Mouse (Mus musculus) thymus, adult 2 months (tissue): ENCODE data around the gene Chst8. TPM values are rescaled to one million over a fixed set of nuclear protein-coding genes. Genes with fewer than 3 reads are reported as not detected.

Source experiments
- DNase-seq: peaks from one replicate; pipeline ENCODE4 v3.0.0; 2021
- H3K27ac ChIP-seq: fragments of 200-500 bp; 2 replicates; pipeline ENCODE4 v1.5.1; 2012; ENCODE audit warnings: low read length, control low read depth; ENCODE audit not compliant: control insufficient read depth, insufficient read depth
- H3K27me3 ChIP-seq: fragments of 200-500 bp; 2 replicates; pipeline ENCODE4 v1.6.1; 2012; ENCODE audit warnings: mild to moderate bottlenecking, low read length, moderate library complexity, mixed read lengths; ENCODE audit not compliant: control insufficient read depth, insufficient read depth
- H3K36me3 ChIP-seq: fragments of 200-500 bp; 2 replicates; pipeline ENCODE4 v1.6.1; 2012; ENCODE audit warnings: mild to moderate bottlenecking, low read length, moderate library complexity; ENCODE audit not compliant: control insufficient read depth, insufficient read depth
- H3K4me1 ChIP-seq: fragments of 200-500 bp; replicated peaks from 2 replicates; pipeline ENCODE4 v1.6.1; 2012; ENCODE audit warnings: low read length; ENCODE audit not compliant: control insufficient read depth, insufficient read depth
- H3K4me3 ChIP-seq: fragments of 200-500 bp; 2 replicates; pipeline ENCODE4 v1.5.1; 2012; ENCODE audit warnings: mild to moderate bottlenecking, low read length, control low read depth, moderate library complexity; ENCODE audit not compliant: control insufficient read depth, insufficient read depth
- CTCF ChIP-seq: fragments of 200-500 bp; IDR thresholded peaks from 2 replicates; pipeline ENCODE4 v1.5.1; 2012; ENCODE audit warnings: mild to moderate bottlenecking, control low read depth, low read length, moderate library complexity, borderline replicate concordance; ENCODE audit not compliant: control insufficient read depth, poor library complexity, insufficient read depth; ENCODE audit errors: extremely low read depth
- POLR2A ChIP-seq: fragments of 200-500 bp; IDR thresholded peaks from 2 replicates; pipeline ENCODE4 v1.6.1; 2012; ENCODE audit warnings: mild to moderate bottlenecking, low read length, control low read depth, moderate library complexity; ENCODE audit not compliant: control insufficient read depth, poor library complexity, insufficient read depth; ENCODE audit errors: extremely low read depth
- WGBS: fragments of 180-500 bp; shearing (Covaris S2); methylation state at CpG from one replicate; pipeline ENCODE4 v1.1.7; 2018; 5-methylcytosine and 5-hydroxymethylcytosine counted together
- polyA plus RNA-seq: library from polyadenylated mRNA; depleted of rRNA; stranded (reverse); fragments of >200 nt; gene quantifications from 2 replicates; pipeline ENCODE4 v1.2.3, GENCODE M21; 2012

Gene Chst8
- polyA plus RNA-seq, 1 experiment: 6.3 TPM

DNA sequence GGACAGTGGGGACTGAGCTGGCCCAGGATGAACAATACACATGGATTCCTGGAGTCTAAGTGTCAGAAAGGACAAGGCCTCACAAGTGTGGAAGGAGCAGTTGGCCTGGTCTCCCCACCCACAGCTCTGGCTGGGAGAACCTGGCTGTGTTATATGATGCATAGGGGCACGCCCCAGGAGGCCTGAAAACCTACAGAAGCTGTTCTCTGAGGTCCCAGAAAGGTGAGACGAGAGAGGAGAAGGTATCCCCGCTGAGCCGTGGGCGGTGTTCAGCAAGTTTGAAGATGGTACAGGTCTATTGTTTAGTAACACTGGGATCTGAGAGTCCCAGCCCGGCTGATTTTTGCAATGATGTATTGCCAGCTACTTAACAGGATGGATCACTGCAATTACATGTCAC lies 75.3 kb downstream of the Chst8 start:
- Histone ChIP-seq H3K4me3 (no peak overlapping the region), H3K36me3 (no peaks in the 10 kb centered on the region), H3K4me1 (no peaks in the 10 kb centered on the region), H3K27me3 (no peaks in the 10 kb centered on the region), H3K27ac (no peak overlapping the region)
- no peak for TF ChIP-seq CTCF
- no peak for TF ChIP-seq POLR2A
- DNase-seq: no peak
- WGBS: 79% methylated on average over 6 of the region's 6 CpGs

DNA sequence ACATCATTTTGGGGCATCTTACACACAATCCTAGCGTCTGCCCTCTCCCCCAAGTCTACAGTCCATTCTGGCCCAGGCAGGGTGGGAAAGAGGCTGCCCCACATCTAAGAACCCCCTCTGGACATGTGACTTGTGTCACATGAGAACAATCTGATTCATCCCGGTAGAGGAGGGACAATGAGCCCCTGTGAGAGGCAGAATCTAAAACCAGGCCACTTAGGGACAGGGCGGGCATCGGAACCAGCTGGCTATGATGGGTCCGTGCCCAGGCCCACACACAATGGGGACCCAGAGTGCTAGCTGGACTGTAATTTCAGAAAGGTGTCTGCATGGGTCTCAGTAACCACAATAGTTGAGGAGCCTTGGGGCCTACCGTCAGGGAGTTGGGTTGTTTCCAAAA lies 78.2 kb downstream of the Chst8 start:
- no peak for DNase-seq
- TF ChIP-seq CTCF: no peak
- TF ChIP-seq POLR2A: no peak
- Histone ChIP-seq H3K27ac (no peak overlapping the region), H3K4me1 (no peaks in the 10 kb centered on the region), H3K27me3 (no peaks in the 10 kb centered on the region), H3K4me3 (no peak overlapping the region), H3K36me3 (no peaks in the 10 kb centered on the region)
- WGBS: 89% methylated on average over 6 of the region's 6 CpGs

DNA sequence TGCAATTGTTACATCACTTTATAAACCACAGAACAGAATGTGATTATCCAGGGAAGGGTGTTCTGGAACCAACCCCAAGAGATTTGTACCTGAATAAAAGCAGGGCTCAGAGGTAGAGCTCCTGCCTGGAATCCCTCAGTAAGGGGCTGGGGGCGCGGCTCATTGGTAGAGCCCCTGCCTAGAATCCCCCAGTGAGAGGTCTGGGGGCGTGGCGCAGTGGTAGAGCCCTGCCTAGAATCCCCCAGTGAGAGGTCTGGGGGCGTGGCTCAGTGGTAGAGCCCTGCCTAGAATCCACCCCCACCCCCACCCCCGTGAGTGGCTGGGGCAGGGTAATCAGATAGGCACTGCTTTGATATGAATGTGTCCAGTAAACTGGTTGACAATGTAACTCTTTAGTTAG lies 83.6 kb downstream of the Chst8 start:
- no peaks in the 10 kb centered on the region for H3K36me3 ChIP-seq
- H3K27ac ChIP-seq: no peak overlapping the region
- TF ChIP-seq POLR2A (no peak), CTCF (no peak)
- no peak overlapping the region for H3K4me3 ChIP-seq
- no peaks in the 10 kb centered on the region for H3K4me1 ChIP-seq
- 62% methylated on average over 6 of the region's 6 CpGs for WGBS
- no peak for DNase-seq
- no peaks in the 10 kb centered on the region for H3K27me3 ChIP-seq

DNA sequence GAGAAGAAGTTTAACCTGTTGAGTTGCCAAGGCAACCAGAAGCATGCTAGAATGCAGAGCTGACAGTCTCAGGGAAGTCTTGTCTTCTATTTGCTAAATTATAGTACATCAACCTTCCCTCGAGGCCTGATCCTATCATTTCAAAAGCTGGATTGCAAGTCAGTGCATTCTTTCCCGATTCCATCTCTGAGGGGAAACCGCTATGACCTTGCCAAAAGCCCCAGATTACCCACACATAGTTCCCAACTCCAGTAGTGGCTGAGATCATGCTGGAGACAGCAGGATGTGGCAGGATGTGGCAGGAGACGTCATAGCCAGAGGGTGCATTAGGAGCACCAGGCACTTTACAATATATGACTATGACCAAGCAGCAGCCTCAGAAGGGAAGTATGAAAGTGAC lies 87.3 kb downstream of the Chst8 start:
- no peak for DNase-seq
- WGBS: 78% methylated on average over 4 of the region's 4 CpGs
- no peaks in the 10 kb centered on the region for H3K27me3 ChIP-seq
- H3K4me3 ChIP-seq: no peak overlapping the region
- H3K27ac ChIP-seq: no peak overlapping the region
- no peaks in the 10 kb centered on the region for H3K36me3 ChIP-seq
- TF ChIP-seq CTCF (no peak), POLR2A (no peak)
- no peaks in the 10 kb centered on the region for H3K4me1 ChIP-seq

DNA sequence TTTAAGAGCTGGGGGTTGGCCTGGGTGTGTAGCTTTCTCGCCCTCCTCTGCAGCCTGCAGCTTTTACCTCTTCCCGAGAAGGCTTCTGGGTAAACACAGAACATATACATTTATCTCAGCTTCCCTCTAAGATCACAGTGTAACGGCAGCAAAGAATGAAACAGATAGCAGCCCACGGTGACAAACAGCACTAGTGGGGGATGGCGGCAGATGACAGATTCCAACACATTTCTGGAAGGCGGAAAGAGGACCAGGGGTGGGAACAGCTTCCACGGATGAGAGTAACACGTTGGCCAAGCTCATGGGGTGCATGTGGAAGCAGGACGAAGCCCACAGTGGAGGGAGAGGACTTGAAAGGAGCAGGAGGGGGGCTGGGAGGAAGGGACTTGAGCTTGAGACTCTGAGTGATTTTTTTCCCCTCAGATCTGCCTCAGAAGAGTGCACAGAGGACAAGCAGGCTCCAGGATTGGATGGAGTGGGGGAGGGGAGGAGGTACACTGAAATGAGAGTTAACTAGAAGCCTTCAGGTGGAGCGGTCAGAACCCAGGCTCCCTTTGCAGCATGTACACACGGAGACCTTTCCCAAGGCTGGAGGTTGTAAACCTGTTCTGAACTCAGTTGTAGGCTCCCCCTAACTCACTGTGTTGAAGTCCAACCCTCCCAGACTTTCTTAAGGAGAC lies 89.8 kb downstream of the Chst8 start:
- H3K36me3 ChIP-seq: no peaks in the 10 kb centered on the region
- TF ChIP-seq CTCF: no peak
- TF ChIP-seq POLR2A: no peak
- H3K27ac ChIP-seq: no peak overlapping the region
- DNase-seq: no peak
- H3K4me1 ChIP-seq: no peaks in the 10 kb centered on the region
- WGBS: 68% methylated on average over 11 of the region's 11 CpGs
- no peaks in the 10 kb centered on the region for H3K27me3 ChIP-seq
- no peak overlapping the region for H3K4me3 ChIP-seq

DNA sequence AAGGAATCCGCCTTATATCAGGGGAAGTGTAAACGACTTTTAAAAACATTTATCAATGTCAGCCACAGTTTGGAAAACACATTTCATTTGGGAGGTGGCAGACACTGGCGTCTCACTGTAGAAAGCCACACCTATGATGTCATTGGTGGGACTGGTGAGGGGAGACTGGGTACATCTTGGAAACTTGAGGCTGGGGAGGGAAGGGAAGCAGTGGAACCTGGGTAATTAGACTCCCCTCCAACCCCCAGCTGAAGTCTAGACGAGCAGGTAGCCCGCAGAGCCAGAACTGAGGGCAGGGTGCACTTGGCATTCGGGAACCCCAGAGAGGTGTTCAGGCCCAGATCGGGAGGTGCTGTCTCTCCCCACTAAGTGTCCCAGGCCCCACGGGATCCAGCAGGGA lies 90.4 kb downstream of the Chst8 start:
- 46% methylated on average over 8 of the region's 8 CpGs for WGBS
- Histone ChIP-seq H3K27ac (no peak overlapping the region), H3K4me1 (no peaks in the 10 kb centered on the region), H3K27me3 (no peaks in the 10 kb centered on the region), H3K36me3 (no peaks in the 10 kb centered on the region), H3K4me3 (no peak overlapping the region)
- TF ChIP-seq CTCF: no peak
- no peak for TF ChIP-seq POLR2A
- no peak for DNase-seq

DNA sequence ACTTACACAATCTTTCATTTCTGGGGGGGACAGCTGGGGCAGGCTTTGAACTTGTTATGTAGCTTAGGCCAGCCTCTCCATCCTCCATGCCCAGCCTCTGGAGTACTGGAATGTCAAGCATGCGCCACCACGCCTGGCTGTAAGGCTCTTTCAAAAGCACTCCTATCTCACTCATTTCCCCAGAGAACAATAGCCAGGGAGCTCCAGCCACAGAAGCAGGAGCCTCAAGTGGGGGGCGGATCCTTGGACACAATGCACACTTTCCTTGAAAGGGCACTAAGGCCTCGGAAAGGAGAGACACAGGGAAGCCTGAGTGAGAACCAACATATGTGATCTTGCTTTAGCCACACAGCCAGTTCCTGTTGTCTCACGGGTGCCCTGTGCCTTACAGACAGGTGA lies 90.9 kb downstream of the Chst8 start:
- H3K27ac ChIP-seq: no peak overlapping the region
- no peak for DNase-seq

More for the DNA sequence above, 90.9 kb downstream of the Chst8 start:
- no peak overlapping the region for H3K4me3 ChIP-seq
- no peaks in the 10 kb centered on the region for H3K27me3 ChIP-seq
- TF ChIP-seq CTCF: no peak
- TF ChIP-seq POLR2A: no peak
- H3K36me3 ChIP-seq: no peaks in the 10 kb centered on the region
- no peaks in the 10 kb centered on the region for H3K4me1 ChIP-seq
- 32% methylated on average over 5 of the region's 5 CpGs for WGBS
